Mouse (Mus musculus) kidney, postnatal 0 days (tissue): Measurements from ENCODE around the gene 4930519G04Rik. TPM values are rescaled to one million over a fixed set of nuclear protein-coding genes. Genes with fewer than 3 reads are reported as not detected.
"Not testable (repeated sequence)": the region's sequence is repeated elsewhere in the genome, so short reads cannot be mapped to it uniquely, and the experiment has no call there.

Source experiments
- ATAC-seq: fragments of 200-750 bp; cut with Nextera tagmentation; replicated peaks from 2 replicates; pipeline ENCODE4 v1.8.0; 2017; ENCODE audit warnings: low read depth, moderate number of reproducible peaks, moderate TSS enrichment, moderate library complexity; ENCODE audit not compliant: low FRiP score
- DNase-seq: peaks from one replicate; pipeline ENCODE4 v3.0.0-alpha.2; 2016; ENCODE audit warnings: low spot score
- H3K27ac ChIP-seq: fragments of 300-500 bp; sonication (generic); 2 replicates; pipeline ENCODE4 v1.5.1; 2014; ENCODE audit warnings: mild to moderate bottlenecking
- H3K27me3 ChIP-seq: fragments of 300-500 bp; sonication (generic); 2 replicates; pipeline ENCODE4 v1.6.1; 2014; ENCODE audit warnings: low read length, mixed read lengths; ENCODE audit not compliant: insufficient read depth
- H3K36me3 ChIP-seq: fragments of 300-500 bp; sonication (generic); 2 replicates; pipeline ENCODE4 v1.6.1; 2014; ENCODE audit warnings: low read length, mixed read lengths; ENCODE audit not compliant: insufficient read depth
- H3K4me1 ChIP-seq: fragments of 300-500 bp; sonication (generic); replicated peaks from 2 replicates; pipeline ENCODE4 v1.6.1; 2014; ENCODE audit warnings: antibody characterized with exemption, low read length, mixed read lengths; ENCODE audit not compliant: insufficient read depth
- H3K4me2 ChIP-seq: fragments of 300-500 bp; sonication (generic); 2 replicates; pipeline ENCODE4 v1.6.1; 2014; ENCODE audit warnings: mild to moderate bottlenecking, low read length, moderate library complexity, mixed read lengths
- H3K4me3 ChIP-seq: fragments of 300-500 bp; sonication (generic); replicated peaks from 2 replicates; pipeline ENCODE4 v1.5.1; 2014; ENCODE audit warnings: low read depth, low read length
- H3K9ac ChIP-seq: fragments of 300-500 bp; sonication (generic); 2 replicates; pipeline ENCODE4 v1.6.1; 2014; ENCODE audit warnings: low read depth, low read length
- H3K9me3 ChIP-seq: fragments of 300-500 bp; sonication (generic); replicated peaks from 2 replicates; pipeline ENCODE4 v1.6.1; 2016; ENCODE audit warnings: low read length, inconsistent platforms, mixed read lengths
- CTCF ChIP-seq: IDR thresholded peaks from 2 replicates; pipeline ENCODE4 v1.5.1; 2016; ENCODE audit warnings: antibody characterized with exemption, low read depth, mild to moderate bottlenecking, moderate library complexity
- WGBS: fragments of 180-500 bp; shearing (Covaris S2); extraction: QIAGEN DNeasy Blood & Tissue Kit; methylation state at CpG from one replicate; pipeline ENCODE4 v1.1.7; 2014; 5-methylcytosine and 5-hydroxymethylcytosine counted together
- polyA plus RNA-seq: library from polyadenylated mRNA; unstranded; fragments of >200 nt; fragmentation: Nextera tagmentation; extraction: Ambion mirVana; gene quantifications from 2 replicates; pipeline ENCODE4 v1.2.1, GENCODE M21; 2015

4930519G04Rik gene
- polyA plus RNA-seq, 1 experiment from 2014 or later = not detected

GRCm38 (mm10) chr5:114877487-114877886 lies 24.0 kb downstream of the 4930519G04Rik start:
- TF ChIP-seq CTCF = no peak
- H3K4me3 ChIP-seq = no peak overlapping the region
- no peak overlapping the region for H3K9ac ChIP-seq
- no peaks in the 10 kb centered on the region for H3K9me3 ChIP-seq
- H3K4me2 ChIP-seq = no peak overlapping the region
- H3K4me1 ChIP-seq = 0 out of 2 replicates have a peak, but pooled peaks cover 3% of the 10 kb centered on the region
- no peaks in the 10 kb centered on the region for H3K36me3 ChIP-seq
- H3K27me3 ChIP-seq = no peaks in the 10 kb centered on the region
- DNase-seq = no peak
- no peak for ATAC-seq
- 56% methylated on average over 7 of the region's 7 CpGs for WGBS
- H3K27ac ChIP-seq = no peak overlapping the region

- TF ChIP-seq CTCF = no peak
- no peak for ATAC-seq
Measured at GRCm38 (mm10) chr5:114879399-114879798, 25.9 kb downstream of the 4930519G04Rik start.

GRCm38 (mm10) chr5:114882319-114882718 lies 28.9 kb downstream of the 4930519G04Rik start:
- not testable (repeated sequence) for H3K4me1 ChIP-seq, ATAC-seq
- WGBS = 87% methylated on average over 6 of the region's 7 CpGs

More at GRCm38 (mm10) chr5:114879399-114879798, 25.9 kb downstream of the 4930519G04Rik start:
- 45% methylated on average over 13 of the region's 13 CpGs for WGBS
- Histone ChIP-seq H3K4me1 (0 out of 2 replicates have a peak, but pooled peaks cover 3% of the 10 kb centered on the region), H3K9ac (no peak overlapping the region), H3K4me2 (no peak overlapping the region), H3K4me3 (no peak overlapping the region), H3K9me3 (no peaks in the 10 kb centered on the region), H3K27ac (no peak overlapping the region), H3K27me3 (no peaks in the 10 kb centered on the region), H3K36me3 (no peaks in the 10 kb centered on the region)
- no peak for DNase-seq

GRCm38 (mm10) chr5:114883022-114883421 lies 29.6 kb downstream of the 4930519G04Rik start:
- no peaks in the 10 kb centered on the region for H3K36me3 ChIP-seq
- H3K4me1 ChIP-seq = no peaks in the 10 kb centered on the region
- ATAC-seq (no peak), DNase-seq (no peak)
- H3K9ac ChIP-seq = no peak overlapping the region
- no peak overlapping the region for H3K27ac ChIP-seq
- no peak overlapping the region for H3K4me3 ChIP-seq
- H3K27me3 ChIP-seq = no peaks in the 10 kb centered on the region
- H3K9me3 ChIP-seq = no peaks in the 10 kb centered on the region
- no peak overlapping the region for H3K4me2 ChIP-seq
- TF ChIP-seq CTCF = no peak
- 69% methylated on average over 11 of the region's 11 CpGs for WGBS

More at GRCm38 (mm10) chr5:114882319-114882718, 28.9 kb downstream of the 4930519G04Rik start:
- not testable (repeated sequence) for H3K4me3 ChIP-seq, H3K27ac ChIP-seq, DNase-seq, H3K4me2 ChIP-seq, H3K36me3 ChIP-seq, H3K9me3 ChIP-seq, H3K9ac ChIP-seq, H3K27me3 ChIP-seq

GRCm38 (mm10) chr5:114886801-114887200 lies 33.3 kb downstream of the 4930519G04Rik start:
- TF ChIP-seq CTCF = no peak
- H3K27ac ChIP-seq = no peak overlapping the region

GRCm38 (mm10) chr5:114888995-114889394 lies 35.5 kb downstream of the 4930519G04Rik start:
- H3K4me2 ChIP-seq = no peak overlapping the region
- no peaks in the 10 kb centered on the region for H3K27me3 ChIP-seq
- no peaks in the 10 kb centered on the region for H3K36me3 ChIP-seq
- no peaks in the 10 kb centered on the region for H3K9me3 ChIP-seq
- H3K4me1 ChIP-seq = no peaks in the 10 kb centered on the region
- DNase-seq (no peak), ATAC-seq (no peak)
- WGBS = 82% methylated on average over 2 of the region's 2 CpGs
- no peak overlapping the region for H3K9ac ChIP-seq
- H3K4me3 ChIP-seq = no peak overlapping the region
- no peak for TF ChIP-seq CTCF
- H3K27ac ChIP-seq = no peak overlapping the region

More at GRCm38 (mm10) chr5:114886801-114887200, 33.3 kb downstream of the 4930519G04Rik start:
- Histone ChIP-seq H3K4me3 (no peak overlapping the region), H3K36me3 (no peaks in the 10 kb centered on the region), H3K9me3 (no peaks in the 10 kb centered on the region), H3K9ac (no peak overlapping the region), H3K4me2 (no peak overlapping the region), H3K4me1 (no peaks in the 10 kb centered on the region), H3K27me3 (no peaks in the 10 kb centered on the region)
- DNase-seq = no peak
- WGBS = 72% methylated on average over 6 of the region's 6 CpGs
- no peak for ATAC-seq

GRCm38 (mm10) chr5:114895542-114895941 lies 42.1 kb downstream of the 4930519G04Rik start:
- H3K9me3 ChIP-seq = no peaks in the 10 kb centered on the region
- ATAC-seq = no peak
- H3K36me3 ChIP-seq = no peaks in the 10 kb centered on the region
- H3K4me2 ChIP-seq = no peak overlapping the region
- no peak for TF ChIP-seq CTCF
- peaks cover 5% of the 10 kb centered on the region; the same call in 1 of the 2 replicates for H3K4me1 ChIP-seq
- H3K9ac ChIP-seq = no peak overlapping the region
- 77% methylated on average over 4 of the region's 4 CpGs for WGBS
- H3K27me3 ChIP-seq = no peaks in the 10 kb centered on the region
- no peak overlapping the region for H3K4me3 ChIP-seq
- H3K27ac ChIP-seq = no peak overlapping the region
- DNase-seq = no peak
